Mouse (Mus musculus) embryonic facial prominence, embryonic 10.5 days (tissue): ENCODE data around the gene Myo15b. TPM values are rescaled to one million over a fixed set of nuclear protein-coding genes. Genes with fewer than 3 reads are reported as not detected.
"Not testable (repeated sequence)": the region's sequence is repeated elsewhere in the genome, so short reads cannot be mapped to it uniquely, and the experiment has no call there.

Experiments
- DNase-seq: peaks from one replicate; pipeline ENCODE4 v3.0.0-alpha.2; 2017; ENCODE audit warnings: low spot score
- H3K27ac ChIP-seq: fragments of 300-500 bp; sonication (generic); replicated peaks from 2 replicates; pipeline ENCODE4 v1.5.1; 2016; ENCODE audit warnings: mild to moderate bottlenecking
- H3K27me3 ChIP-seq: fragments of 300-500 bp; sonication (generic); replicated peaks from 2 replicates; pipeline ENCODE4 v1.6.1; 2016; ENCODE audit warnings: low read depth, mild to moderate bottlenecking; ENCODE audit not compliant: poor library complexity, severe bottlenecking
- H3K36me3 ChIP-seq: fragments of 300-500 bp; sonication (generic); replicated peaks from 2 replicates; pipeline ENCODE4 v1.6.1; 2016; ENCODE audit warnings: mild to moderate bottlenecking, moderate library complexity
- H3K4me1 ChIP-seq: fragments of 300-500 bp; sonication (generic); 2 replicates; pipeline ENCODE4 v1.6.1; 2016
- H3K4me3 ChIP-seq: fragments of 300-500 bp; sonication (generic); 2 replicates; pipeline ENCODE4 v1.5.1; 2016; ENCODE audit warnings: mild to moderate bottlenecking, moderate library complexity
- H3K9me3 ChIP-seq: fragments of 300-500 bp; sonication (generic); 2 replicates; pipeline ENCODE4 v1.6.1; 2016; ENCODE audit warnings: mild to moderate bottlenecking
- WGBS: fragments of 180-500 bp; shearing (Covaris S2); methylation state at CpG from one replicate; pipeline ENCODE4 v1.1.7; 2016; 5-methylcytosine and 5-hydroxymethylcytosine counted together
- polyA plus RNA-seq: library from polyadenylated mRNA; unstranded; fragments of >200 nt; fragmentation: Nextera tagmentation; extraction: Ambion mirVana; gene quantifications from 2 replicates; pipeline ENCODE4 v1.2.1, GENCODE M21; 2016

The Myo15b gene
- polyA plus RNA-seq, 1 experiment from 2014 or later: 0.07 TPM

GRCm38 (mm10) chr11:115854674-115855073, 3.5 kb upstream of the Myo15b start:
- 0 out of 2 replicates have a peak overlapping the region, but pooled peaks have one; percentile 15 for H3K27ac ChIP-seq
- H3K36me3 ChIP-seq: peaks cover 46% of the 10 kb centered on the region
- peaks cover 48% of the 10 kb centered on the region for H3K27me3 ChIP-seq
- no peak for DNase-seq
- H3K4me3 ChIP-seq: no peak overlapping the region
- peaks cover 18% of the 10 kb centered on the region for H3K4me1 ChIP-seq
- 86% methylated on average over 6 of the region's 6 CpGs for WGBS
- H3K9me3 ChIP-seq: no peaks in the 10 kb centered on the region

GRCm38 (mm10) chr11:115857146-115857545, 1.1 kb upstream of the Myo15b start:
- not testable (repeated sequence) for DNase-seq, H3K4me3 ChIP-seq, H3K9me3 ChIP-seq, H3K27ac ChIP-seq
- Histone ChIP-seq H3K36me3 (peaks cover 23% of the 10 kb centered on the region), H3K27me3 (peaks cover 73% of the 10 kb centered on the region), H3K4me1 (peaks cover 20% of the 10 kb centered on the region)
- 93% methylated on average over 4 of the region's 4 CpGs for WGBS

GRCm38 (mm10) chr11:115857936-115858335, 270 bp upstream of the Myo15b start:
- Histone ChIP-seq H3K36me3 (peaks cover 20% of the 10 kb centered on the region), H3K27me3 (peaks cover 81% of the 10 kb centered on the region), H3K27ac (no peak overlapping the region), H3K4me3 (0 out of 2 replicates have a peak overlapping the region, but pooled peaks have one; percentile 54), H3K9me3 (no peaks in the 10 kb centered on the region), H3K4me1 (peaks cover 21% of the 10 kb centered on the region)
- 62% methylated on average over 13 of the region's 13 CpGs for WGBS
- DNase-seq: no peak

GRCm38 (mm10) chr11:115859143-115859945, 1.1 kb downstream of the Myo15b start:
- H3K9me3 ChIP-seq: no peaks in the 10 kb centered on the region
- WGBS: 2% methylated on average over 75 of the region's 75 CpGs
- peak; percentile 93 for DNase-seq
- peaks cover 85% of the 10 kb centered on the region for H3K27me3 ChIP-seq
- H3K27ac ChIP-seq: peak overlapping the region; percentile 51
- H3K4me3 ChIP-seq: peak overlapping the region; percentile 54
- peaks cover 25% of the 10 kb centered on the region for H3K4me1 ChIP-seq
- peaks cover 8% of the 10 kb centered on the region for H3K36me3 ChIP-seq

GRCm38 (mm10) chr11:115863895-115864294, 5.7 kb downstream of the Myo15b start:
- no peaks in the 10 kb centered on the region for H3K9me3 ChIP-seq
- peaks cover 21% of the 10 kb centered on the region for H3K4me1 ChIP-seq
- peaks cover 44% of the 10 kb centered on the region for H3K27me3 ChIP-seq
- H3K36me3 ChIP-seq: no peaks in the 10 kb centered on the region
- no peak overlapping the region for H3K27ac ChIP-seq
- no peak for DNase-seq
- no peak overlapping the region for H3K4me3 ChIP-seq
- WGBS: 86% methylated on average over 8 of the region's 8 CpGs

GRCm38 (mm10) chr11:115869393-115869792, 11.2 kb downstream of the Myo15b start:
- no peak for DNase-seq
- H3K27me3 ChIP-seq: no peaks in the 10 kb centered on the region; the same call in 1 of the 2 replicates
- no peaks in the 10 kb centered on the region for H3K9me3 ChIP-seq
- no peaks in the 10 kb centered on the region for H3K36me3 ChIP-seq
- H3K27ac ChIP-seq: no peak overlapping the region
- WGBS: 87% methylated on average over 8 of the region's 8 CpGs
- H3K4me3 ChIP-seq: no peak overlapping the region
- H3K4me1 ChIP-seq: peaks cover 13% of the 10 kb centered on the region

GRCm38 (mm10) chr11:115872437-115872836, 14.2 kb downstream of the Myo15b start:
- H3K27ac ChIP-seq: no peak overlapping the region
- H3K27me3 ChIP-seq: no peaks in the 10 kb centered on the region
- H3K4me3 ChIP-seq: no peak overlapping the region
- H3K36me3 ChIP-seq: no peaks in the 10 kb centered on the region
- peaks cover 16% of the 10 kb centered on the region for H3K4me1 ChIP-seq
- DNase-seq: no peak
- 66% methylated on average over 4 of the region's 4 CpGs for WGBS
- H3K9me3 ChIP-seq: no peaks in the 10 kb centered on the region

- H3K9me3 ChIP-seq: no peaks in the 10 kb centered on the region
- H3K27ac ChIP-seq: no peak overlapping the region
- H3K36me3 ChIP-seq: no peaks in the 10 kb centered on the region
- H3K4me1 ChIP-seq: peaks cover 16% of the 10 kb centered on the region
- no peak overlapping the region for H3K4me3 ChIP-seq
- H3K27me3 ChIP-seq: no peaks in the 10 kb centered on the region
- WGBS: 88% methylated on average over 3 of the region's 3 CpGs
- DNase-seq: no peak
Observed at GRCm38 (mm10) chr11:115875935-115876334, 17.7 kb downstream of the Myo15b start.

- Histone ChIP-seq H3K27me3 (peaks cover under 1% of the 10 kb centered on the region; the same call in 1 of the 2 replicates), H3K36me3 (no peaks in the 10 kb centered on the region)
- 72% methylated on average over 5 of the region's 5 CpGs for WGBS
Observed at GRCm38 (mm10) chr11:115876438-115876837, 18.2 kb downstream of the Myo15b start.

GRCm38 (mm10) chr11:115877174-115877755, 19.1 kb downstream of the Myo15b start:
- peaks cover 8% of the 10 kb centered on the region for H3K27me3 ChIP-seq
- 66% methylated on average over 6 of the region's 6 CpGs for WGBS
- peaks cover 15% of the 10 kb centered on the region for H3K4me1 ChIP-seq

More at GRCm38 (mm10) chr11:115876438-115876837, 18.2 kb downstream of the Myo15b start:
- no peak for DNase-seq
- H3K4me3 ChIP-seq: no peak overlapping the region
- H3K27ac ChIP-seq: no peak overlapping the region
- no peaks in the 10 kb centered on the region for H3K9me3 ChIP-seq
- H3K4me1 ChIP-seq: peaks cover 16% of the 10 kb centered on the region

GRCm38 (mm10) chr11:115878071-115878470, 19.9 kb downstream of the Myo15b start:
- H3K9me3 ChIP-seq: no peaks in the 10 kb centered on the region
- peaks cover 16% of the 10 kb centered on the region for H3K27me3 ChIP-seq
- WGBS: 72% methylated on average over 8 of the region's 8 CpGs

More at GRCm38 (mm10) chr11:115877174-115877755, 19.1 kb downstream of the Myo15b start:
- Histone ChIP-seq H3K27ac (no peak overlapping the region), H3K9me3 (no peaks in the 10 kb centered on the region), H3K4me3 (no peak overlapping the region), H3K36me3 (no peaks in the 10 kb centered on the region)
- DNase-seq: no peak

GRCm38 (mm10) chr11:115881002-115881401, 22.8 kb downstream of the Myo15b start:
- Histone ChIP-seq H3K9me3 (no peaks in the 10 kb centered on the region), H3K36me3 (no peaks in the 10 kb centered on the region)
- 23% methylated on average over 5 of the region's 5 CpGs for WGBS

More at GRCm38 (mm10) chr11:115878071-115878470, 19.9 kb downstream of the Myo15b start:
- no peak overlapping the region for H3K27ac ChIP-seq
- H3K4me1 ChIP-seq: peaks cover 11% of the 10 kb centered on the region; the same call in 1 of the 2 replicates
- H3K4me3 ChIP-seq: no peak overlapping the region
- DNase-seq: no peak
- H3K36me3 ChIP-seq: no peaks in the 10 kb centered on the region

More at GRCm38 (mm10) chr11:115881002-115881401, 22.8 kb downstream of the Myo15b start:
- no peak overlapping the region for H3K27ac ChIP-seq
- peaks cover 11% of the 10 kb centered on the region; the same call in 1 of the 2 replicates for H3K4me1 ChIP-seq
- H3K27me3 ChIP-seq: peaks cover 31% of the 10 kb centered on the region
- peak; percentile 50 for DNase-seq
- H3K4me3 ChIP-seq: no peak overlapping the region
